Comparison of ENCODE assay signal across 13 mouse cellular contexts in genomic region chr12:79628121-79628774, GRCm38 (mm10).
DNase-seq lines count a peak whose midpoint lies in the region; ATAC-seq and TF ChIP-seq lines count a peak whose summit lies in the region.
"Had no signal": no experiment of that assay in that cellular context is flagged by ENCODE, and none has a peak within 500 bp of the region (broad histone marks: within the 10 kb centered on the region; RNA-seq: fewer than 3 reads in every experiment).

No protein-coding gene starts in this region.

- peaks cover 12% of the 10 kb centered on the region for H3K4me1 ChIP-seq in liver, postnatal 0 days (ENCODE audit: insufficient read depth)
- H3K4me1 ChIP-seq in CH12.LX (ENCODE audit: control insufficient read depth in 1 of 2, insufficient read depth in 2 of 2), result peaks cover 46 to 94% of the 10 kb centered on the region in 2 experiments
- peaks cover 49% of the 10 kb centered on the region for H3K4me1 ChIP-seq in embryonic facial prominence, embryonic 10.5 days
- H3K4me1 ChIP-seq in limb, embryonic 15.5 days, result peaks cover 12% of the 10 kb centered on the region; the same call in 1 of the 2 replicates

- H3K27me3 ChIP-seq in liver, postnatal 0 days (ENCODE audit: insufficient read depth, low read length), result no peaks in the 10 kb centered on the region
- H3K27me3 ChIP-seq in CH12.LX (replicated peaks), result no peaks in the 10 kb centered on the region
- no peaks in the 10 kb centered on the region for H3K27me3 ChIP-seq in embryonic facial prominence, embryonic 10.5 days (replicated peaks; ENCODE audit: low read depth, poor library complexity, severe bottlenecking)
- no peaks in the 10 kb centered on the region for H3K27me3 ChIP-seq in limb, embryonic 15.5 days
- H3K27me3 ChIP-seq: heart, embryonic 15.5 days; lung, embryonic 15.5 days; neural tube, embryonic 13.5 days had no signal

- H3K4me3 ChIP-seq in liver, postnatal 0 days (ENCODE audit: low read depth, low read length), result no peak overlapping the region
- H3K4me3 ChIP-seq in CH12.LX (replicated peaks in 1 of 3; ENCODE audit: low read depth in 2 of 3, low read length in 2 of 3, poor library complexity in 1 of 3), result no peak overlapping the region
- H3K4me3 ChIP-seq in embryonic facial prominence, embryonic 10.5 days, result no peak overlapping the region
- no peak overlapping the region for H3K4me3 ChIP-seq in limb, embryonic 15.5 days
- H3K4me3 ChIP-seq: heart, embryonic 15.5 days; lung, embryonic 15.5 days; neural tube, embryonic 13.5 days had no signal

- no peak for TF ChIP-seq CTCF in liver, postnatal 0 days (IDR thresholded peaks at IDR 0.05; ENCODE audit: low read depth)
- TF ChIP-seq CTCF in CH12.LX (conservative IDR thresholded peaks at IDR 0.05 in 1 of 2, IDR thresholded peaks at IDR 0.05 in 1 of 2; ENCODE audit: low read depth in 2 of 2, low read length in 2 of 2), result no peak

- in situ Hi-C loops in CH12.LX (cut with MboI; ENCODE audit: low pct_ligation_motif_present, low pct_unique_long_range_greater_than_20kb, low sequenced_read_pairs), result no loop called here

- peak overlapping the region; percentile 55 for H3K27ac ChIP-seq in liver, postnatal 0 days (ENCODE audit: low read depth)
- peak overlapping the region; percentile 90 for H3K27ac ChIP-seq in CH12.LX (ENCODE audit: insufficient read depth, low read depth)
- H3K27ac ChIP-seq in embryonic facial prominence, embryonic 10.5 days (replicated peaks), result peak overlapping the region; percentile 80
- H3K27ac ChIP-seq in limb, embryonic 15.5 days, result 0 out of 2 replicates have a peak overlapping the region, but pooled peaks have one; percentile 27
- H3K27ac ChIP-seq: lung, embryonic 15.5 days; neural tube, embryonic 13.5 days had no signal

- 73% methylated on average over 5 of the region's 5 CpGs for WGBS in liver, postnatal 0 days (ENCODE audit: insufficient replicate concordance)
- WGBS in embryonic facial prominence, embryonic 10.5 days, result 48% methylated on average over 5 of the region's 5 CpGs
- WGBS in limb, embryonic 15.5 days, result 69% methylated on average over 5 of the region's 5 CpGs

- no peak overlapping the region for H3K4me2 ChIP-seq in liver, postnatal 0 days (ENCODE audit: low read depth, low read length)
- peak overlapping the region; percentile 65 for H3K4me2 ChIP-seq in CH12.LX (ENCODE audit: insufficient read depth, low read depth, poor library complexity, severe bottlenecking)
- no peak overlapping the region for H3K4me2 ChIP-seq in limb, embryonic 15.5 days
- H3K4me2 ChIP-seq: heart, embryonic 15.5 days; lung, embryonic 15.5 days; neural tube, embryonic 13.5 days had no signal

- ATAC-seq in liver, postnatal 0 days, result no peak
- ATAC-seq in limb, embryonic 15.5 days (ENCODE audit: insufficient number of reproducible peaks, low FRiP score, low TSS enrichment, low read depth), result no peak

- TF ChIP-seq RAD21 in CH12.LX (IDR thresholded peaks at IDR 0.05; ENCODE audit: low read depth, low read length), result no peak; the same call in 1 of the 2 replicates

- dilution Hi-C loops in CH12.LX (cut with MboI; ENCODE audit: extremely low pct_ligation_motif_present, extremely low pct_unique_long_range_greater_than_20kb, low sequenced_read_pairs), result no loop called here

- DNase-seq in liver, postnatal 0 days, result no peak
- no peak for DNase-seq in liver
- DNase-seq in CH12.LX (ENCODE audit: extremely low read depth), result peak; percentile 71
- peak; percentile 61 for DNase-seq in embryonic facial prominence, embryonic 10.5 days (ENCODE audit: low spot score)
- no peak for DNase-seq in adrenal gland, postnatal 10 days
- no peak for DNase-seq in layer of hippocampus, postnatal 14 days (ENCODE audit: low spot score in 2 of 2)
- DNase-seq: adrenal gland, adult 8-10 months; cerebellum, adult 2 months; thymus, postnatal 14 days had no signal

- no peak for TF ChIP-seq EP300 in liver, postnatal 0 days (IDR thresholded peaks at IDR 0.05; ENCODE audit: low read depth)
- peak; percentile 83 for TF ChIP-seq EP300 in CH12.LX (IDR thresholded peaks at IDR 0.05; ENCODE audit: low read length)

- no peaks in the 10 kb centered on the region for H3K36me3 ChIP-seq in liver, postnatal 0 days (replicated peaks; ENCODE audit: insufficient read depth, low read length)
- H3K36me3 ChIP-seq in CH12.LX (replicated peaks in 1 of 2; ENCODE audit: control insufficient read depth in 1 of 2, insufficient read depth in 1 of 2, low read length in 1 of 2), result no peaks in the 10 kb centered on the region
- H3K36me3 ChIP-seq in embryonic facial prominence, embryonic 10.5 days (replicated peaks), result no peaks in the 10 kb centered on the region
- no peaks in the 10 kb centered on the region for H3K36me3 ChIP-seq in limb, embryonic 15.5 days
- H3K36me3 ChIP-seq: heart, embryonic 15.5 days; lung, embryonic 15.5 days; neural tube, embryonic 13.5 days had no signal

- TF ChIP-seq POLR2A in CH12.LX (IDR thresholded peaks at IDR 0.05; ENCODE audit: low read depth, low read length), result peak; percentile 42; the same call in 1 of the 2 replicates

- no peak overlapping the region for H3K9ac ChIP-seq in liver, postnatal 0 days (replicated peaks)
- H3K9ac ChIP-seq in CH12.LX (ENCODE audit: insufficient read depth, low read depth), result peak overlapping the region; percentile 45
- no peak overlapping the region for H3K9ac ChIP-seq in limb, embryonic 15.5 days
- H3K9ac ChIP-seq: heart, embryonic 15.5 days; lung, embryonic 15.5 days; neural tube, embryonic 13.5 days had no signal

- H3K9me3 ChIP-seq in liver, postnatal 0 days (ENCODE audit: low read length), result no peaks in the 10 kb centered on the region
- no peaks in the 10 kb centered on the region for H3K9me3 ChIP-seq in CH12.LX (replicated peaks; ENCODE audit: low read length)
- no peaks in the 10 kb centered on the region for H3K9me3 ChIP-seq in embryonic facial prominence, embryonic 10.5 days
- H3K9me3 ChIP-seq in limb, embryonic 15.5 days, result no peaks in the 10 kb centered on the region
- H3K9me3 ChIP-seq: heart, embryonic 15.5 days; lung, embryonic 15.5 days; neural tube, embryonic 13.5 days had no signal

- peaks cover 4% of the 10 kb centered on the region; the same call in 1 of the 2 replicates for H3K79me2 ChIP-seq in CH12.LX (replicated peaks; ENCODE audit: control insufficient read depth, extremely low read depth, insufficient read depth, poor library complexity, severe bottlenecking)

TF ChIP-seq in CH12.LX, 34 proteins besides CTCF, POLR2A, EP300 and RAD21:
- peak; percentile 95 for TF ChIP-seq ZNF384 (IDR thresholded peaks at IDR 0.05; ENCODE audit: low read depth, low read length)
- TF ChIP-seq JUN (IDR thresholded peaks at IDR 0.05; ENCODE audit: insufficient read depth, low read depth, low read length), result peak; percentile 67; the same call in 1 of the 2 replicates
- peak; percentile 89 for TF ChIP-seq MXI1 (IDR thresholded peaks at IDR 0.05; ENCODE audit: low read depth, low read length)
- peak; percentile 90 for TF ChIP-seq JUND (conservative IDR thresholded peaks at IDR 0.05; ENCODE audit: low read depth, low read length)
- TF ChIP-seq ZC3H11A (IDR thresholded peaks at IDR 0.05; ENCODE audit: low read depth, low read length), result no peak
- peak; percentile 98 for TF ChIP-seq MYC (IDR thresholded peaks at IDR 0.05; ENCODE audit: low read depth, low read length)
- peak; percentile 70 for TF ChIP-seq RCOR1 (conservative IDR thresholded peaks at IDR 0.05; ENCODE audit: low read depth, low read length)
- TF ChIP-seq ETS1 (conservative IDR thresholded peaks at IDR 0.05; ENCODE audit: low read depth, low read length), result peak; percentile 74; the same call in 1 of the 2 replicates
- peak; percentile 59; the same call in 1 of the 2 replicates for TF ChIP-seq TCF12 (IDR thresholded peaks at IDR 0.05; ENCODE audit: low read depth, low read length)
- peak; percentile 64 for TF ChIP-seq TBP (conservative IDR thresholded peaks at IDR 0.05; ENCODE audit: low read depth, low read length)
- peak; percentile 93 for TF ChIP-seq MAX (IDR thresholded peaks at IDR 0.05; ENCODE audit: low read length)
- TF ChIP-seq UBTF (IDR thresholded peaks at IDR 0.05; ENCODE audit: low read depth, low read length), result no peak
- peak; percentile 92 for TF ChIP-seq CHD2 (IDR thresholded peaks at IDR 0.05; ENCODE audit: low read length)
- TF ChIP-seq ZMIZ1 (IDR thresholded peaks at IDR 0.05; ENCODE audit: low read depth, low read length), result no peak
- peak; percentile 75 for TF ChIP-seq BHLHE40 (IDR thresholded peaks at IDR 0.05; ENCODE audit: low read depth, low read length)
- TF ChIP-seq SIN3A (IDR thresholded peaks at IDR 0.05; ENCODE audit: low read length), result peak; percentile 80
- no peak for TF ChIP-seq ZKSCAN1 (IDR thresholded peaks at IDR 0.05; ENCODE audit: borderline replicate concordance, low read depth, low read length)
- no peak for TF ChIP-seq POLR2AphosphoS2 (IDR thresholded peaks at IDR 0.05; ENCODE audit: low read depth, low read length)
- TF ChIP-seq SMC3 (IDR thresholded peaks at IDR 0.05; ENCODE audit: low read depth, low read length), result peak; percentile 13; the same call in 1 of the 2 replicates
- TF ChIP-seq MAZ (IDR thresholded peaks at IDR 0.05; ENCODE audit: low read depth, low read length), result peak; percentile 82
- peak; percentile 93 for TF ChIP-seq IRF4 (IDR thresholded peaks at IDR 0.05; ENCODE audit: low read depth, low read length)
- peak; percentile 27; the same call in 1 of the 2 replicates for TF ChIP-seq MEF2A (IDR thresholded peaks at IDR 0.05; ENCODE audit: borderline replicate concordance, low read depth, low read length)
- peak; percentile 22; the same call in 1 of the 2 replicates for TF ChIP-seq USF1 (IDR thresholded peaks at IDR 0.05; ENCODE audit: low read depth, low read length)
- no peak for TF ChIP-seq CHD1 (IDR thresholded peaks at IDR 0.05; ENCODE audit: low read depth, low read length)
- TF ChIP-seq KAT2A (IDR thresholded peaks at IDR 0.05; ENCODE audit: insufficient replicate concordance, low read length), result no peak
- TF ChIP-seq USF2 (conservative IDR thresholded peaks at IDR 0.05; ENCODE audit: low read depth, low read length), result peak; percentile 34; the same call in 1 of the 2 replicates
- no peak for TF ChIP-seq E2F4 (IDR thresholded peaks at IDR 0.05; ENCODE audit: insufficient replicate concordance, low read depth, low read length)
- no peak for TF ChIP-seq MAFK (IDR thresholded peaks at IDR 0.05; ENCODE audit: insufficient replicate concordance, low read length)
- TF ChIP-seq NRF1 (IDR thresholded peaks at IDR 0.05; ENCODE audit: low read depth, low read length), result 0 out of 2 replicates have a peak, but pooled peaks have one; percentile 5

Comparison
In these comparisons a context has a peak if more than half of its experiments do, and no peak if none do; other contexts are left out.
1. DNase-seq: peak in CH12.LX (single experiment) and embryonic facial prominence, embryonic 10.5 days (single experiment); none in liver, postnatal 0 days (single experiment), liver (single experiment), adrenal gland, postnatal 10 days (single experiment) and layer of hippocampus, postnatal 14 days (0 of 2).
2. H3K27ac ChIP-seq: peak in every context shown above with its lines; median percentile 90 in CH12.LX; 80 in embryonic facial prominence, embryonic 10.5 days; 55 in liver, postnatal 0 days; 27 in limb, embryonic 15.5 days.